In genomic region chr5:115631505-115632357, GRCm38 (mm10) we compare ENCODE assay signal across 7 mouse cellular contexts. TPM values are rescaled to one million over a fixed set of nuclear protein-coding genes. Genes with fewer than 3 reads are reported as not detected.
DNase-seq lines count a peak whose midpoint lies in the region; ATAC-seq and TF ChIP-seq lines count a peak whose summit lies in the region.

TSS of gene Rab35 (plus strand) at chr5:115631908.

- H3K27me3 ChIP-seq in intestine, postnatal 0 days (replicated peaks; ENCODE audit: control insufficient read depth, insufficient read depth, low read length) = no peaks in the 10 kb centered on the region
- H3K27me3 ChIP-seq in midbrain, embryonic 12.5 days = no peaks in the 10 kb centered on the region
- H3K27me3 ChIP-seq in small intestine, adult 2 months (ENCODE audit: control insufficient read depth, insufficient read depth, low read length) = no peaks in the 10 kb centered on the region

- peak; percentile 93 for DNase-seq in adrenal gland, adult 8-10 months
- peak; percentile 94 for DNase-seq in embryo, embryonic 9.5 days (ENCODE audit: extremely low spot score)
- no peak for DNase-seq in gonadal fat pad, adult 2 months (ENCODE audit: low read depth)
- DNase-seq in left cerebral cortex, postnatal 4 days = peak; percentile 95

- no peaks in the 10 kb centered on the region for H3K9me3 ChIP-seq in intestine, postnatal 0 days (ENCODE audit: control insufficient read depth)
- H3K9me3 ChIP-seq in midbrain, embryonic 12.5 days = no peaks in the 10 kb centered on the region

- H3K9ac ChIP-seq in intestine, postnatal 0 days (ENCODE audit: low read depth, low read length) = peak within 1 kb of the TSS; percentile 94
- H3K9ac ChIP-seq in midbrain, embryonic 12.5 days (replicated peaks) = peak within 1 kb of the TSS; percentile 90

- intact Hi-C loops in left cerebral cortex, postnatal 4 days (cut with DNase I) = no loop called here

- peak within 1 kb of the TSS; percentile 71 for H3K4me2 ChIP-seq in intestine, postnatal 0 days (replicated peaks; ENCODE audit: low read depth)
- peak within 1 kb of the TSS; percentile 82 for H3K4me2 ChIP-seq in midbrain, embryonic 12.5 days (replicated peaks)

- peak; percentile 93 for TF ChIP-seq POLR2A in small intestine, adult 2 months (IDR thresholded peaks at IDR 0.05; ENCODE audit: low read depth, low read length)

- peak within 1 kb of the TSS; percentile 97 for H3K27ac ChIP-seq in intestine, postnatal 0 days (ENCODE audit: low read depth, low read length)
- peak within 1 kb of the TSS; percentile 91 for H3K27ac ChIP-seq in midbrain, embryonic 12.5 days (replicated peaks)
- H3K27ac ChIP-seq in small intestine, adult 2 months (ENCODE audit: insufficient read depth, low read depth, low read length) = peak within 1 kb of the TSS; percentile 80

- no peaks in the 10 kb centered on the region for H3K4me1 ChIP-seq in intestine, postnatal 0 days (replicated peaks; ENCODE audit: control insufficient read depth, insufficient read depth, low read length)
- peaks cover 25% of the 10 kb centered on the region for H3K4me1 ChIP-seq in midbrain, embryonic 12.5 days
- peaks cover 17% of the 10 kb centered on the region; the same call in 1 of the 2 replicates for H3K4me1 ChIP-seq in small intestine, adult 2 months (ENCODE audit: control insufficient read depth, insufficient read depth, insufficient read length, low read length)

- H3K4me3 ChIP-seq in intestine, postnatal 0 days (ENCODE audit: low read depth, low read length) = peak within 1 kb of the TSS; percentile 81
- peak within 1 kb of the TSS; percentile 88 for H3K4me3 ChIP-seq in midbrain, embryonic 12.5 days
- peak within 1 kb of the TSS; percentile 88 for H3K4me3 ChIP-seq in small intestine, adult 2 months (ENCODE audit: low read depth, low read length)

- peak; percentile 30; the same call in 1 of the 2 replicates for TF ChIP-seq CTCF in intestine, postnatal 0 days (IDR thresholded peaks at IDR 0.05; ENCODE audit: low read depth)
- no peak for TF ChIP-seq CTCF in small intestine, adult 2 months (IDR thresholded peaks at IDR 0.05; ENCODE audit: extremely low read depth, insufficient read length, insufficient replicate concordance, low read depth, low read length)

- H3K36me3 ChIP-seq in intestine, postnatal 0 days (ENCODE audit: control insufficient read depth, insufficient read depth) = no peaks in the 10 kb centered on the region; the same call in 1 of the 2 replicates
- H3K36me3 ChIP-seq in midbrain, embryonic 12.5 days = no peaks in the 10 kb centered on the region
- H3K36me3 ChIP-seq in small intestine, adult 2 months (ENCODE audit: control insufficient read depth, insufficient read depth, low read length) = no peaks in the 10 kb centered on the region

- peak; percentile 84 for ATAC-seq in intestine, postnatal 0 days
- peak; percentile 89 for ATAC-seq in midbrain, embryonic 12.5 days (ENCODE audit: low FRiP score, low read depth)

- WGBS in intestine, postnatal 0 days = under 1% methylated on average over 73 of the region's 125 CpGs
- WGBS in midbrain, embryonic 12.5 days = under 1% methylated on average over 56 of the region's 125 CpGs
- WGBS in small intestine, adult 2 months = under 1% methylated on average over 94 of the region's 125 CpGs

RNA-seq across cellular contexts. Expression of gene Rab35, which starts in this region (rescaled TPM):
- 10 to 100 TPM; 58.8 to 70.3 (median 60.6) TPM for total RNA-seq in adrenal gland, adult 8-10 months (2022)
- 42.8 and 51.2 TPM in 2 replicates for polyA plus RNA-seq in gonadal fat pad, adult 2 months (2012; rRNA removed)
- 16.7 and 17.3 TPM in 2 replicates for polyA plus RNA-seq in intestine, postnatal 0 days (2015; fragmentation: Nextera tagmentation; extraction: Ambion mirVana)
- 10 to 100 TPM; 93.8 to 97.7 TPM for total RNA-seq in left cerebral cortex, postnatal 4 days (2021)
- 17.5 and 18.6 TPM in 2 replicates for polyA plus RNA-seq in midbrain, embryonic 12.5 days (2016; fragmentation: Nextera tagmentation; extraction: Ambion mirVana)
- polyA plus RNA-seq in small intestine, adult 2 months (2012; rRNA removed) = 28.4 and 50.8 TPM in 2 replicates
